Mouse (Mus musculus): ENCODE measurements around the gene Shkbp1. TPM values are rescaled to one million over a fixed set of nuclear protein-coding genes. Genes with fewer than 3 reads are reported as not detected.

The Shkbp1 gene
- 42.8 and 46.6 TPM in 2 replicates for polyA plus RNA-seq (2015; fragmentation: Nextera tagmentation; extraction: Ambion mirVana)

- peak; percentile 93 for ATAC-seq (ENCODE audit: low FRiP score, low read depth)
- peaks cover 11% of the 10 kb centered on the region; the same call in 1 of the 2 replicates for H3K36me3 ChIP-seq
- WGBS: under 1% methylated on average over 34 of the region's 34 CpGs
- H3K27me3 ChIP-seq: peaks cover 27% of the 10 kb centered on the region
- peaks cover 24% of the 10 kb centered on the region for H3K4me1 ChIP-seq (replicated peaks)
- no peaks in the 10 kb centered on the region for H3K9me3 ChIP-seq
- peak within 1 kb of the TSS; percentile 73 for H3K27ac ChIP-seq (replicated peaks)
- H3K4me3 ChIP-seq: peak within 1 kb of the TSS; percentile 83
- H3K9ac ChIP-seq: peak within 1 kb of the TSS; percentile 75
- peak within 1 kb of the TSS; percentile 73 for H3K4me2 ChIP-seq
These were observed at the start of gene Shkbp1 for GRCm38 (mm10) chr7:27355745-27356240. Gene Shkbp1 (minus strand): TSS chr7:27356019.

GRCm38 (mm10) chr7:27404203-27404942 lies 48.6 kb upstream of the Shkbp1 start:
- H3K4me2 ChIP-seq: peak overlapping the region; percentile 9; the same call in 1 of the 2 replicates
- whole genome bisulfite sequencing: 10% methylated on average over 79 of the region's 81 CpGs
- no peak for ATAC-seq (ENCODE audit: low FRiP score, low read depth)

GRCm38 (mm10) chr7:27402675-27403074 lies 46.9 kb upstream of the Shkbp1 start:
- peak; percentile 61; the same call in 1 of the 2 replicates for ATAC-seq (ENCODE audit: low FRiP score, low read depth)
- Histone ChIP-seq H3K27me3 (peaks cover 87% of the 10 kb centered on the region), H3K4me2 (no peak overlapping the region), H3K27ac (replicated peaks) (no peak overlapping the region), H3K4me1 (replicated peaks) (peaks cover 4% of the 10 kb centered on the region), H3K4me3 (no peak overlapping the region), H3K9me3 (no peaks in the 10 kb centered on the region), H3K36me3 (peaks cover 26% of the 10 kb centered on the region), H3K9ac (no peak overlapping the region)
- 9% methylated on average over 16 of the region's 16 CpGs for whole genome bisulfite sequencing

More at GRCm38 (mm10) chr7:27404203-27404942, 48.6 kb upstream of the Shkbp1 start:
- no peaks in the 10 kb centered on the region for H3K9me3 ChIP-seq
- peaks cover 26% of the 10 kb centered on the region for H3K36me3 ChIP-seq
- H3K27me3 ChIP-seq: peaks cover 88% of the 10 kb centered on the region
- H3K4me1 ChIP-seq (replicated peaks): peaks cover 15% of the 10 kb centered on the region
- no peak overlapping the region for H3K9ac ChIP-seq
- H3K4me3 ChIP-seq: peak overlapping the region; percentile 8; the same call in 1 of the 2 replicates
- no peak overlapping the region for H3K27ac ChIP-seq (replicated peaks)

- Histone ChIP-seq H3K4me3 (no peak overlapping the region), H3K4me1 (replicated peaks) (peaks cover 15% of the 10 kb centered on the region), H3K27ac (replicated peaks) (no peak overlapping the region), H3K36me3 (peaks cover 17% of the 10 kb centered on the region), H3K9ac (no peak overlapping the region), H3K9me3 (no peaks in the 10 kb centered on the region), H3K4me2 (no peak overlapping the region), H3K27me3 (peaks cover 86% of the 10 kb centered on the region)
- ATAC-seq (ENCODE audit: low FRiP score, low read depth): no peak
- WGBS: 77% methylated on average over 7 of the region's 7 CpGs
These were observed 44.7 kb upstream of the Shkbp1 start for GRCm38 (mm10) chr7:27400545-27400944.

- H3K9ac ChIP-seq: peak overlapping the region; percentile 52; the same call in 1 of the 2 replicates
- H3K4me3 ChIP-seq: peak overlapping the region; percentile 49
- H3K27me3 ChIP-seq: peaks cover 84% of the 10 kb centered on the region
- H3K36me3 ChIP-seq: peaks cover 17% of the 10 kb centered on the region
- 21% methylated on average over 26 of the region's 26 CpGs for WGBS
- no peak overlapping the region for H3K27ac ChIP-seq (replicated peaks)
- H3K9me3 ChIP-seq: no peaks in the 10 kb centered on the region
- ATAC-seq (ENCODE audit: low FRiP score, low read depth): 0 out of 2 replicates have a peak, but pooled peaks have one; percentile 1
- H3K4me1 ChIP-seq (replicated peaks): peaks cover 12% of the 10 kb centered on the region
- peak overlapping the region; percentile 89 for H3K4me2 ChIP-seq
These were observed 41.5 kb upstream of the Shkbp1 start for GRCm38 (mm10) chr7:27397048-27397949.

GRCm38 (mm10) chr7:27396184-27397047 lies 40.6 kb upstream of the Shkbp1 start:
- peaks cover 20% of the 10 kb centered on the region for H3K36me3 ChIP-seq
- H3K4me1 ChIP-seq (replicated peaks): peaks cover 12% of the 10 kb centered on the region
- H3K27me3 ChIP-seq: peaks cover 89% of the 10 kb centered on the region
- peak overlapping the region; percentile 52 for H3K9ac ChIP-seq
- no peaks in the 10 kb centered on the region for H3K9me3 ChIP-seq
- H3K27ac ChIP-seq (replicated peaks): no peak overlapping the region
- H3K4me3 ChIP-seq: peak overlapping the region; percentile 49
- WGBS: 2% methylated on average over 33 of the region's 68 CpGs
- peak; percentile 62 for ATAC-seq (ENCODE audit: low FRiP score, low read depth)
- peak overlapping the region; percentile 89 for H3K4me2 ChIP-seq

GRCm38 (mm10) chr7:27395521-27396183 lies 39.8 kb upstream of the Shkbp1 start:
- ATAC-seq (ENCODE audit: low FRiP score, low read depth): peak; percentile 40; the same call in 1 of the 2 replicates
- H3K9ac ChIP-seq: no peak overlapping the region
- H3K27ac ChIP-seq (replicated peaks): no peak overlapping the region
- H3K4me2 ChIP-seq: peak overlapping the region; percentile 89
- peak overlapping the region; percentile 49 for H3K4me3 ChIP-seq
- H3K27me3 ChIP-seq: peaks cover 89% of the 10 kb centered on the region
- peaks cover 22% of the 10 kb centered on the region for H3K36me3 ChIP-seq
- H3K4me1 ChIP-seq (replicated peaks): peaks cover 12% of the 10 kb centered on the region
- 2% methylated on average over 22 of the region's 22 CpGs for WGBS
- no peaks in the 10 kb centered on the region for H3K9me3 ChIP-seq

GRCm38 (mm10) chr7:27391416-27391815 lies 35.6 kb upstream of the Shkbp1 start:
- H3K27me3 ChIP-seq: peaks cover 53% of the 10 kb centered on the region
- H3K9ac ChIP-seq: no peak overlapping the region
- 44% methylated on average over 16 of the region's 16 CpGs for WGBS

GRCm38 (mm10) chr7:27389213-27389612 lies 33.4 kb upstream of the Shkbp1 start:
- 70% methylated on average over 6 of the region's 6 CpGs for WGBS
- Histone ChIP-seq H3K4me2 (no peak overlapping the region), H3K27ac (replicated peaks) (no peak overlapping the region), H3K27me3 (peaks cover 33% of the 10 kb centered on the region), H3K36me3 (peaks cover 10% of the 10 kb centered on the region), H3K4me3 (no peak overlapping the region), H3K9me3 (no peaks in the 10 kb centered on the region), H3K4me1 (replicated peaks) (no peaks in the 10 kb centered on the region), H3K9ac (no peak overlapping the region)
- ATAC-seq (ENCODE audit: low FRiP score, low read depth): no peak

More at GRCm38 (mm10) chr7:27391416-27391815, 35.6 kb upstream of the Shkbp1 start:
- no peaks in the 10 kb centered on the region for H3K9me3 ChIP-seq
- no peak for ATAC-seq (ENCODE audit: low FRiP score, low read depth)
- H3K36me3 ChIP-seq: peaks cover 10% of the 10 kb centered on the region
- no peak overlapping the region for H3K4me2 ChIP-seq
- no peak overlapping the region for H3K4me3 ChIP-seq
- no peak overlapping the region for H3K27ac ChIP-seq (replicated peaks)
- peaks cover 4% of the 10 kb centered on the region for H3K4me1 ChIP-seq (replicated peaks)

- Histone ChIP-seq H3K4me3 (no peak overlapping the region), H3K27ac (replicated peaks) (no peak overlapping the region), H3K9ac (no peak overlapping the region), H3K4me1 (replicated peaks) (no peaks in the 10 kb centered on the region), H3K36me3 (no peaks in the 10 kb centered on the region), H3K4me2 (no peak overlapping the region), H3K27me3 (no peaks in the 10 kb centered on the region; the same call in 1 of the 2 replicates), H3K9me3 (no peaks in the 10 kb centered on the region)
- 35% methylated on average over 4 of the region's 4 CpGs for WGBS
- no peak for ATAC-seq (ENCODE audit: low FRiP score, low read depth)
These were observed 28.9 kb upstream of the Shkbp1 start for GRCm38 (mm10) chr7:27384731-27385130.
